Mouse (Mus musculus) G1E (cell line): ENCODE measurements at regions not wholly inside any gene's neighbourhood (a gene's known extent, or its start where the extent isn't known, plus 50 kb on each side); places are given as distances from the start of the nearest gene placed in this dataset.

Experiments
- CTCF ChIP-seq: IDR thresholded peaks from 2 replicates; pipeline ENCODE4 v1.5.1; 2012; ENCODE audit warnings: low read depth, low read length, inconsistent platforms, mixed read lengths
- GATA1 ChIP-seq: IDR thresholded peaks from 2 replicates; pipeline ENCODE4 v1.6.1; 2012; ENCODE audit warnings: borderline replicate concordance, low read length, inconsistent platforms, mixed read lengths
- GATA2 ChIP-seq: IDR thresholded peaks from 2 replicates; pipeline ENCODE4 v1.6.1; 2012; ENCODE audit warnings: low read depth, low read length, inconsistent platforms, borderline replicate concordance
- POLR2AphosphoS5 ChIP-seq: IDR thresholded peaks from 2 replicates; pipeline ENCODE4 v1.6.1; 2012; ENCODE audit warnings: low read depth, low read length, inconsistent platforms; ENCODE audit not compliant: insufficient replicate concordance
- TAL1 ChIP-seq: conservative IDR thresholded peaks from 2 replicates; pipeline ENCODE4 v1.6.1; 2012; ENCODE audit warnings: low read depth, low read length, inconsistent platforms, mixed read lengths

DNA sequence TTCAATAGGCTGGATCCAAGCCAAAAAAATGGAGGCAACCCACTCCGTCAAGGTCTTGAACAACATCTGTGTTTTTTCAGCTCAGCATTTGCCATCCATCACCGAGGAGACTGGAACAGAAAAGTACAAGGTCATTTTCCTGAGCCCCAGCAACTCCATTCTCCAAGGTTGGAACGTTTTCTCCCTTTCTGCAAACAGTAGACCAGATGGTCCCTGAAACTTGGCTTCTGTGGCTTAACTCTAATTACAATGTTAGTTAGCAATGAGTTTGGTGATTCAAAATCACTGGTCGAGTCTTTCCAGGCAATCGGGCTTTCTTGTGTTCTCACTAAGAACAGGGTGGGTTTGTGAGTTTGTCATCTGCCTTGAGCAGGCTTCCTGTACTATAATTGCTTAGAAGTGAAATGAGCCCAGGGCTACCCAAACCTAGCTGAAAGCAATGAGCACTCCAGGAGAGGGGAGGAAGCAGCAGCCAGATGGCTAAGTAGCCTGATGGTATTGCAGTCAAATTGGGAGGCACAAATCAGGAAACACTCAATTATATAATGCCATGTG lies 200.5 kb upstream of the Rack1 start:
- no peak for TF ChIP-seq CTCF
- TF ChIP-seq GATA1, result no peak
- no peak for TF ChIP-seq TAL1
- TF ChIP-seq GATA2, result no peak
- no peak for TF ChIP-seq POLR2AphosphoS5
